Mouse (Mus musculus): ENCODE measurements around the gene Bach1.

DNA sequence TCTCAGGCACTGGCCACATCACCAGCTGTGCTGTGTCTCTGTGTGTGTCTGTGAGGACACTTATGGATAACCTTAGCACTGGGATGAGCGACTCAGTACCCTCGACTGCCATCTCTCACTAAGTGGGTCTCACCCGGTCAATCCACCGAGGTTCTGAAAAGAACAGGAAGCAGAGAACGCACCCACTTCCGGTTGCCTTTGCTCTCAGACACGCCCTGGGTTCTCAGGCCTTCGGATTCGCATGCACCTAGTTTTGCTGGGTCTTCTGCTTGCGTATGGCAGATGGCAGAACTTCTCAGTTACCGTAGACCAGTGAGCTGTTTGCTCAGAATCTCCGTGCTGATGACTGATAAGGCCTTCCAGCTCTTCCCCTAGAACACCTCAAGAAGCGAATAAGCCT lies 52.5 kb downstream of the Bach1 start:
- TF ChIP-seq CTCF (IDR thresholded peaks at IDR 0.05; ENCODE audit: low read depth) (no peak), EP300 (IDR thresholded peaks at IDR 0.05; ENCODE audit: low read depth) (no peak)

Data from heart, postnatal 0 days (tissue).